Mouse (Mus musculus): ENCODE measurements around the gene Capn1. TPM values are rescaled to one million over a fixed set of nuclear protein-coding genes. Genes with fewer than 3 reads are reported as not detected.

The Capn1 gene
- polyA plus RNA-seq, 1 experiment from 2014 or later: 2.4 TPM

GRCm38 (mm10) chr19:6030520-6031280 is 15.0 kb upstream of the Capn1 start:
- DNase-seq (ENCODE audit: low spot score): no peak
- Histone ChIP-seq H3K4me1 (no peaks in the 10 kb centered on the region), H3K27ac (no peak overlapping the region), H3K27me3 (ENCODE audit: low read depth, poor library complexity, severe bottlenecking) (no peaks in the 10 kb centered on the region), H3K4me3 (no peak overlapping the region), H3K36me3 (no peaks in the 10 kb centered on the region), H3K9me3 (replicated peaks) (no peaks in the 10 kb centered on the region)
- 74% methylated on average over 14 of the region's 14 CpGs for WGBS

- no peaks in the 10 kb centered on the region for H3K27me3 ChIP-seq (ENCODE audit: low read depth, poor library complexity, severe bottlenecking)
- DNase-seq (ENCODE audit: low spot score): no peak
- H3K27ac ChIP-seq: no peak overlapping the region
- H3K9me3 ChIP-seq (replicated peaks): no peaks in the 10 kb centered on the region
- H3K36me3 ChIP-seq: no peaks in the 10 kb centered on the region
- WGBS: 81% methylated on average over 9 of the region's 9 CpGs
- H3K4me1 ChIP-seq: no peaks in the 10 kb centered on the region
- H3K4me3 ChIP-seq: no peak overlapping the region
Measured at GRCm38 (mm10) chr19:6029426-6029825, 13.7 kb upstream of the Capn1 start.

GRCm38 (mm10) chr19:6028991-6029390 is 13.3 kb upstream of the Capn1 start:
- Histone ChIP-seq H3K27me3 (ENCODE audit: low read depth, poor library complexity, severe bottlenecking) (no peaks in the 10 kb centered on the region), H3K4me1 (no peaks in the 10 kb centered on the region), H3K9me3 (replicated peaks) (no peaks in the 10 kb centered on the region), H3K36me3 (no peaks in the 10 kb centered on the region), H3K4me3 (no peak overlapping the region), H3K27ac (no peak overlapping the region)
- 89% methylated on average over 6 of the region's 6 CpGs for WGBS
- no peak for DNase-seq (ENCODE audit: low spot score)

GRCm38 (mm10) chr19:6023930-6024329 is 8.2 kb upstream of the Capn1 start:
- Histone ChIP-seq H3K27ac (no peak overlapping the region), H3K36me3 (no peaks in the 10 kb centered on the region), H3K9me3 (replicated peaks) (no peaks in the 10 kb centered on the region), H3K27me3 (ENCODE audit: low read depth, poor library complexity, severe bottlenecking) (no peaks in the 10 kb centered on the region), H3K4me3 (no peak overlapping the region), H3K4me1 (no peaks in the 10 kb centered on the region)
- WGBS: 83% methylated on average over 7 of the region's 7 CpGs
- no peak for DNase-seq (ENCODE audit: low spot score)

GRCm38 (mm10) chr19:6023059-6023458 is 7.4 kb upstream of the Capn1 start:
- Histone ChIP-seq H3K9me3 (replicated peaks) (no peaks in the 10 kb centered on the region), H3K27me3 (ENCODE audit: low read depth, poor library complexity, severe bottlenecking) (no peaks in the 10 kb centered on the region), H3K4me1 (no peaks in the 10 kb centered on the region), H3K36me3 (no peaks in the 10 kb centered on the region), H3K4me3 (no peak overlapping the region), H3K27ac (no peak overlapping the region)
- 65% methylated on average over 8 of the region's 8 CpGs for WGBS
- no peak for DNase-seq (ENCODE audit: low spot score)

GRCm38 (mm10) chr19:6020276-6020675 is 4.6 kb upstream of the Capn1 start:
- peaks cover 27% of the 10 kb centered on the region for H3K27me3 ChIP-seq (ENCODE audit: low read depth, poor library complexity, severe bottlenecking)
- H3K4me3 ChIP-seq: no peak overlapping the region
- peaks cover 12% of the 10 kb centered on the region for H3K4me1 ChIP-seq
- no peaks in the 10 kb centered on the region for H3K9me3 ChIP-seq (replicated peaks)
- 60% methylated on average over 3 of the region's 3 CpGs for WGBS
- no peak for DNase-seq (ENCODE audit: low spot score)
- H3K27ac ChIP-seq: no peak overlapping the region
- no peaks in the 10 kb centered on the region for H3K36me3 ChIP-seq

- WGBS: 32% methylated on average over 15 of the region's 15 CpGs
- no peaks in the 10 kb centered on the region for H3K9me3 ChIP-seq (replicated peaks)
- peaks cover 46% of the 10 kb centered on the region for H3K27me3 ChIP-seq (ENCODE audit: low read depth, poor library complexity, severe bottlenecking)
- no peaks in the 10 kb centered on the region for H3K36me3 ChIP-seq
- H3K4me1 ChIP-seq: peaks cover 21% of the 10 kb centered on the region
- no peak overlapping the region for H3K4me3 ChIP-seq
- H3K27ac ChIP-seq: no peak overlapping the region
- DNase-seq (ENCODE audit: low spot score): peak; percentile 88
Measured at GRCm38 (mm10) chr19:6018142-6019089, 2.7 kb upstream of the Capn1 start.

GRCm38 (mm10) chr19:6016532-6016931 is 835 bp upstream of the Capn1 start:
- H3K27ac ChIP-seq: no peak overlapping the region
- no peaks in the 10 kb centered on the region for H3K9me3 ChIP-seq (replicated peaks)
- no peak for DNase-seq (ENCODE audit: low spot score)
- no peak overlapping the region; the same call in 1 of the 2 replicates for H3K4me3 ChIP-seq
- H3K36me3 ChIP-seq: no peaks in the 10 kb centered on the region
- peaks cover 49% of the 10 kb centered on the region for H3K27me3 ChIP-seq (ENCODE audit: low read depth, poor library complexity, severe bottlenecking)
- WGBS: 37% methylated on average over 7 of the region's 7 CpGs
- H3K4me1 ChIP-seq: peaks cover 21% of the 10 kb centered on the region

- Histone ChIP-seq H3K4me3 (peak overlapping the region; percentile 64), H3K27me3 (ENCODE audit: low read depth, poor library complexity, severe bottlenecking) (peaks cover 49% of the 10 kb centered on the region), H3K36me3 (no peaks in the 10 kb centered on the region), H3K9me3 (replicated peaks) (no peaks in the 10 kb centered on the region), H3K4me1 (peaks cover 21% of the 10 kb centered on the region), H3K27ac (peak overlapping the region; percentile 80)
- WGBS: 1% methylated on average over 17 of the region's 18 CpGs
- peak; percentile 68 for DNase-seq (ENCODE audit: low spot score)
Measured at GRCm38 (mm10) chr19:6014991-6015510, 646 bp downstream of the Capn1 start.

- H3K27ac ChIP-seq: no peak overlapping the region
- H3K4me1 ChIP-seq: peaks cover 21% of the 10 kb centered on the region
- peaks cover 49% of the 10 kb centered on the region for H3K27me3 ChIP-seq (ENCODE audit: low read depth, poor library complexity, severe bottlenecking)
- WGBS: 90% methylated on average over 10 of the region's 10 CpGs
- DNase-seq (ENCODE audit: low spot score): no peak
- H3K9me3 ChIP-seq (replicated peaks): no peaks in the 10 kb centered on the region
- H3K36me3 ChIP-seq: no peaks in the 10 kb centered on the region
- H3K4me3 ChIP-seq: no peak overlapping the region
Measured at GRCm38 (mm10) chr19:6013691-6014090, 2.0 kb downstream of the Capn1 start.

- Histone ChIP-seq H3K4me3 (no peak overlapping the region), H3K36me3 (no peaks in the 10 kb centered on the region), H3K9me3 (replicated peaks) (no peaks in the 10 kb centered on the region), H3K27me3 (ENCODE audit: low read depth, poor library complexity, severe bottlenecking) (peaks cover 10% of the 10 kb centered on the region), H3K4me1 (peaks cover 13% of the 10 kb centered on the region), H3K27ac (no peak overlapping the region)
- WGBS: 79% methylated on average over 8 of the region's 8 CpGs
- no peak for DNase-seq (ENCODE audit: low spot score)
Measured at GRCm38 (mm10) chr19:6009137-6009536, 6.6 kb downstream of the Capn1 start.

- H3K9me3 ChIP-seq (replicated peaks): no peaks in the 10 kb centered on the region
- no peaks in the 10 kb centered on the region for H3K36me3 ChIP-seq
- no peak for DNase-seq (ENCODE audit: low spot score)
- H3K4me3 ChIP-seq: no peak overlapping the region
- peaks cover 13% of the 10 kb centered on the region for H3K4me1 ChIP-seq
- no peak overlapping the region for H3K27ac ChIP-seq
- WGBS: 71% methylated on average over 13 of the region's 13 CpGs
- no peaks in the 10 kb centered on the region for H3K27me3 ChIP-seq (ENCODE audit: low read depth, poor library complexity, severe bottlenecking)
Measured at GRCm38 (mm10) chr19:6007013-6007412, 8.7 kb downstream of the Capn1 start.

GRCm38 (mm10) chr19:6005541-6005940 is 10.2 kb downstream of the Capn1 start:
- DNase-seq (ENCODE audit: low spot score): no peak
- Histone ChIP-seq H3K27ac (no peak overlapping the region; the same call in 1 of the 2 replicates), H3K36me3 (no peaks in the 10 kb centered on the region), H3K4me3 (no peak overlapping the region), H3K4me1 (peaks cover 13% of the 10 kb centered on the region), H3K9me3 (replicated peaks) (no peaks in the 10 kb centered on the region), H3K27me3 (ENCODE audit: low read depth, poor library complexity, severe bottlenecking) (no peaks in the 10 kb centered on the region)
- 72% methylated on average over 11 of the region's 11 CpGs for WGBS

All from limb, embryonic 10.5 days (tissue).